Mouse (Mus musculus): ENCODE data around the gene Cux2. TPM values are rescaled to one million over a fixed set of nuclear protein-coding genes. Genes with fewer than 3 reads are reported as not detected.
"Not testable (repeated sequence)": the region's sequence is repeated elsewhere in the genome, so short reads cannot be mapped to it uniquely, and the experiment has no call there.

Cux2 gene
- polyA plus RNA-seq, 1 experiment from 2014 or later: 11.3 TPM

GRCm38 (mm10) chr5:121849478-121850349 lies 200.2 kb downstream of the Cux2 start:
- no peaks in the 10 kb centered on the region for H3K27me3 ChIP-seq (ENCODE audit: control insufficient read depth, insufficient read depth, low read length)
- ATAC-seq (replicated peaks; ENCODE audit: low FRiP score) (no peak), DNase-seq (ENCODE audit: low spot score) (no peak)
- H3K4me2 ChIP-seq (ENCODE audit: low read depth, low read length, severe bottlenecking): peak overlapping the region; percentile 57
- H3K4me3 ChIP-seq (ENCODE audit: low read depth, low read length): peak overlapping the region; percentile 85
- peak overlapping the region; percentile 25; the same call in 1 of the 2 replicates for H3K27ac ChIP-seq (ENCODE audit: low read depth, low read length)
- H3K9me3 ChIP-seq (ENCODE audit: control insufficient read depth, low read length): no peaks in the 10 kb centered on the region
- peak overlapping the region; percentile 86 for H3K9ac ChIP-seq (ENCODE audit: low read length)
- WGBS: 43% methylated on average over 20 of the region's 20 CpGs
- H3K4me1 ChIP-seq (replicated peaks; ENCODE audit: control insufficient read depth, insufficient read depth, low read length): peaks cover 19% of the 10 kb centered on the region
- H3K36me3 ChIP-seq (ENCODE audit: control insufficient read depth, insufficient read depth, low read length): peaks cover 15% of the 10 kb centered on the region; the same call in 1 of the 2 replicates

- Histone ChIP-seq H3K36me3 (ENCODE audit: control insufficient read depth, insufficient read depth, low read length) (peaks cover 15% of the 10 kb centered on the region; the same call in 1 of the 2 replicates), H3K27ac (ENCODE audit: low read depth, low read length) (peak within 1 kb of the TSS; percentile 37; the same call in 1 of the 2 replicates), H3K27me3 (ENCODE audit: control insufficient read depth, insufficient read depth, low read length) (peaks cover 6% of the 10 kb centered on the region), H3K4me2 (ENCODE audit: low read depth, low read length, severe bottlenecking) (peak within 1 kb of the TSS; percentile 71), H3K4me1 (replicated peaks; ENCODE audit: control insufficient read depth, insufficient read depth, low read length) (peaks cover 17% of the 10 kb centered on the region), H3K9ac (ENCODE audit: low read length) (peak within 1 kb of the TSS; percentile 86), H3K4me3 (ENCODE audit: low read depth, low read length) (peak within 1 kb of the TSS; percentile 85), H3K9me3 (ENCODE audit: control insufficient read depth, low read length) (no peaks in the 10 kb centered on the region)
- under 1% methylated on average over 33 of the region's 42 CpGs for WGBS
- DNase-seq (ENCODE audit: low spot score): peak; percentile 98
- peak; percentile 95 for ATAC-seq (replicated peaks; ENCODE audit: low FRiP score)
These were observed 201.2 kb downstream of the Cux2 start, which contains the start of gene Pheta1 for GRCm38 (mm10) chr5:121848743-121849142. Gene Pheta1, plus strand, starts transcription at chr5:121848984.

- ATAC-seq (replicated peaks; ENCODE audit: low FRiP score) (peak; percentile 32; the same call in 1 of the 2 replicates), DNase-seq (ENCODE audit: low spot score) (peak; percentile 77)
- Histone ChIP-seq H3K36me3 (ENCODE audit: control insufficient read depth, insufficient read depth, low read length) (peaks cover 13% of the 10 kb centered on the region; the same call in 1 of the 2 replicates), H3K4me3 (ENCODE audit: low read depth, low read length) (peak overlapping the region; percentile 85), H3K27me3 (ENCODE audit: control insufficient read depth, insufficient read depth, low read length) (peaks cover 13% of the 10 kb centered on the region), H3K9me3 (ENCODE audit: control insufficient read depth, low read length) (no peaks in the 10 kb centered on the region), H3K4me2 (ENCODE audit: low read depth, low read length, severe bottlenecking) (peak overlapping the region; percentile 71), H3K9ac (ENCODE audit: low read length) (peak overlapping the region; percentile 86), H3K27ac (ENCODE audit: low read depth, low read length) (0 out of 2 replicates have a peak overlapping the region, but pooled peaks have one; percentile 37), H3K4me1 (replicated peaks; ENCODE audit: control insufficient read depth, insufficient read depth, low read length) (peaks cover 17% of the 10 kb centered on the region)
- 1% methylated on average over 17 of the region's 17 CpGs for whole genome bisulfite sequencing
These were observed 201.8 kb downstream of the Cux2 start for GRCm38 (mm10) chr5:121848035-121848519.

- not testable (repeated sequence) for ATAC-seq (replicated peaks; ENCODE audit: low FRiP score)
- 87% methylated on average over 3 of the region's 3 CpGs for WGBS
These were observed 202.6 kb downstream of the Cux2 start for GRCm38 (mm10) chr5:121847269-121847668.

GRCm38 (mm10) chr5:121846322-121846721 lies 203.6 kb downstream of the Cux2 start:
- ATAC-seq (replicated peaks; ENCODE audit: low FRiP score) (no peak), DNase-seq (ENCODE audit: low spot score) (no peak)
- WGBS: 85% methylated on average over 11 of the region's 11 CpGs
- no peak overlapping the region for H3K9ac ChIP-seq (ENCODE audit: low read length)
- 0 out of 2 replicates have a peak, but pooled peaks cover 3% of the 10 kb centered on the region for H3K36me3 ChIP-seq (ENCODE audit: control insufficient read depth, insufficient read depth, low read length)
- H3K27ac ChIP-seq (ENCODE audit: low read depth, low read length): no peak overlapping the region
- no peak overlapping the region for H3K4me2 ChIP-seq (ENCODE audit: low read depth, low read length, severe bottlenecking)
- no peak overlapping the region for H3K4me3 ChIP-seq (ENCODE audit: low read depth, low read length)
- peaks cover 17% of the 10 kb centered on the region for H3K4me1 ChIP-seq (replicated peaks; ENCODE audit: control insufficient read depth, insufficient read depth, low read length)
- H3K9me3 ChIP-seq (ENCODE audit: control insufficient read depth, low read length): no peaks in the 10 kb centered on the region
- peaks cover 26% of the 10 kb centered on the region for H3K27me3 ChIP-seq (ENCODE audit: control insufficient read depth, insufficient read depth, low read length)

More at GRCm38 (mm10) chr5:121847269-121847668, 202.6 kb downstream of the Cux2 start:
- H3K9ac ChIP-seq (ENCODE audit: low read length); H3K9me3 ChIP-seq (ENCODE audit: control insufficient read depth, low read length); H3K4me2 ChIP-seq (ENCODE audit: low read depth, low read length, severe bottlenecking); H3K4me3 ChIP-seq (ENCODE audit: low read depth, low read length); H3K36me3 ChIP-seq (ENCODE audit: control insufficient read depth, insufficient read depth, low read length); DNase-seq (ENCODE audit: low spot score); H3K27ac ChIP-seq (ENCODE audit: low read depth, low read length): not testable (repeated sequence)
- Histone ChIP-seq H3K4me1 (replicated peaks; ENCODE audit: control insufficient read depth, insufficient read depth, low read length) (peaks cover 17% of the 10 kb centered on the region), H3K27me3 (ENCODE audit: control insufficient read depth, insufficient read depth, low read length) (peaks cover 19% of the 10 kb centered on the region)

GRCm38 (mm10) chr5:121845361-121845760 lies 204.5 kb downstream of the Cux2 start:
- DNase-seq (ENCODE audit: low spot score) (no peak), ATAC-seq (replicated peaks; ENCODE audit: low FRiP score) (no peak)
- H3K9ac ChIP-seq (ENCODE audit: low read length): no peak overlapping the region
- no peaks in the 10 kb centered on the region for H3K36me3 ChIP-seq (ENCODE audit: control insufficient read depth, insufficient read depth, low read length)
- H3K27ac ChIP-seq (ENCODE audit: low read depth, low read length): no peak overlapping the region
- H3K27me3 ChIP-seq (ENCODE audit: control insufficient read depth, insufficient read depth, low read length): peaks cover 26% of the 10 kb centered on the region
- H3K4me3 ChIP-seq (ENCODE audit: low read depth, low read length): no peak overlapping the region
- peaks cover 15% of the 10 kb centered on the region for H3K4me1 ChIP-seq (replicated peaks; ENCODE audit: control insufficient read depth, insufficient read depth, low read length)
- WGBS: 53% methylated on average over 4 of the region's 4 CpGs
- no peaks in the 10 kb centered on the region for H3K9me3 ChIP-seq (ENCODE audit: control insufficient read depth, low read length)
- no peak overlapping the region for H3K4me2 ChIP-seq (ENCODE audit: low read depth, low read length, severe bottlenecking)

GRCm38 (mm10) chr5:121843138-121843905 lies 206.6 kb downstream of the Cux2 start:
- peaks cover 38% of the 10 kb centered on the region for H3K27me3 ChIP-seq (ENCODE audit: control insufficient read depth, insufficient read depth, low read length)
- no peaks in the 10 kb centered on the region for H3K36me3 ChIP-seq (ENCODE audit: control insufficient read depth, insufficient read depth, low read length)
- no peak overlapping the region for H3K4me3 ChIP-seq (ENCODE audit: low read depth, low read length)
- H3K4me1 ChIP-seq (replicated peaks; ENCODE audit: control insufficient read depth, insufficient read depth, low read length): peaks cover 15% of the 10 kb centered on the region
- 18% methylated on average over 17 of the region's 17 CpGs for WGBS
- ATAC-seq (replicated peaks; ENCODE audit: low FRiP score) (no peak), DNase-seq (ENCODE audit: low spot score) (no peak)
- H3K9me3 ChIP-seq (ENCODE audit: control insufficient read depth, low read length): no peaks in the 10 kb centered on the region
- peak overlapping the region; percentile 86 for H3K4me2 ChIP-seq (ENCODE audit: low read depth, low read length, severe bottlenecking)
- H3K27ac ChIP-seq (ENCODE audit: low read depth, low read length): no peak overlapping the region
- peak overlapping the region; percentile 70 for H3K9ac ChIP-seq (ENCODE audit: low read length)

GRCm38 (mm10) chr5:121842665-121843118 lies 207.2 kb downstream of the Cux2 start:
- peak overlapping the region; percentile 70 for H3K9ac ChIP-seq (ENCODE audit: low read length)
- under 1% methylated on average over 33 of the region's 33 CpGs for WGBS
- peak overlapping the region; percentile 40 for H3K4me3 ChIP-seq (ENCODE audit: low read depth, low read length)
- no peaks in the 10 kb centered on the region for H3K9me3 ChIP-seq (ENCODE audit: control insufficient read depth, low read length)
- ATAC-seq (replicated peaks; ENCODE audit: low FRiP score) (peak; percentile 49; the same call in 1 of the 2 replicates), DNase-seq (ENCODE audit: low spot score) (peak; percentile 87)
- H3K4me1 ChIP-seq (replicated peaks; ENCODE audit: control insufficient read depth, insufficient read depth, low read length): peaks cover 16% of the 10 kb centered on the region
- H3K27me3 ChIP-seq (ENCODE audit: control insufficient read depth, insufficient read depth, low read length): peaks cover 45% of the 10 kb centered on the region
- no peaks in the 10 kb centered on the region for H3K36me3 ChIP-seq (ENCODE audit: control insufficient read depth, insufficient read depth, low read length)
- no peak overlapping the region for H3K27ac ChIP-seq (ENCODE audit: low read depth, low read length)
- H3K4me2 ChIP-seq (ENCODE audit: low read depth, low read length, severe bottlenecking): peak overlapping the region; percentile 86
